Mouse (Mus musculus) adrenal gland, adult (tissue): ENCODE measurements around the gene Gm19684.
"Not testable (repeated sequence)": the region's sequence is repeated elsewhere in the genome, so short reads cannot be mapped to it uniquely, and the experiment has no call there.

Source experiments
- DNase-seq, 2 experiments: peaks; one replicate each; pipeline ENCODE4 v3.0.0; 2022 to 2023; ENCODE audit warnings: low spot score in 1 of 2; ENCODE audit not compliant: inconsistent age in 2 of 2

Gm19684 gene

GRCm38 (mm10) chr17:36169753-36170152 is 48.3 kb downstream of the Gm19684 start:
- no peak for DNase-seq

GRCm38 (mm10) chr17:36170287-36170814 is 48.9 kb downstream of the Gm19684 start:
- no peak for DNase-seq

- DNase-seq: not testable (repeated sequence)
These were observed 54.7 kb downstream of the Gm19684 start for GRCm38 (mm10) chr17:36176132-36176531.

GRCm38 (mm10) chr17:36178938-36179337 is 57.5 kb downstream of the Gm19684 start:
- DNase-seq: peak; percentile 25 to 52
